In genomic region chr2:157366762-157367161, GRCm38 (mm10) we compare ENCODE assay signal across 8 mouse cellular contexts. TPM values are rescaled to one million over a fixed set of nuclear protein-coding genes. Genes with fewer than 3 reads are reported as not detected.
A peak's percentile ranks its signal among the peaks of the same experiment; 100 is the strongest.
DNase-seq lines count a peak whose midpoint lies in the region; ATAC-seq and TF ChIP-seq lines count a peak whose summit lies in the region.

No protein-coding gene starts in this region.

- peaks cover 10% of the 10 kb centered on the region for H3K36me3 ChIP-seq in erythroblast, embryonic 14.5 days (ENCODE audit: control insufficient read depth)
- 0 out of 2 replicates have a peak, but pooled peaks cover 5% of the 10 kb centered on the region for H3K36me3 ChIP-seq in hindbrain, embryonic 12.5 days
- peaks cover 7% of the 10 kb centered on the region; the same call in 1 of the 2 replicates for H3K36me3 ChIP-seq in midbrain, embryonic 10.5 days

- H3K27me3 ChIP-seq in erythroblast, embryonic 14.5 days (ENCODE audit: control insufficient read depth) = no peaks in the 10 kb centered on the region
- H3K27me3 ChIP-seq in hindbrain, embryonic 12.5 days = no peaks in the 10 kb centered on the region
- H3K27me3 ChIP-seq in midbrain, embryonic 10.5 days (ENCODE audit: low read depth, poor library complexity, severe bottlenecking) = no peaks in the 10 kb centered on the region

- peaks cover 24% of the 10 kb centered on the region for H3K4me1 ChIP-seq in erythroblast, embryonic 14.5 days (ENCODE audit: control insufficient read depth)
- peaks cover 22% of the 10 kb centered on the region for H3K4me1 ChIP-seq in bone marrow macrophage, adult 2 months (ENCODE audit: control insufficient read depth, insufficient read depth, low read length)
- H3K4me1 ChIP-seq in hindbrain, embryonic 12.5 days = peaks cover 15% of the 10 kb centered on the region
- peaks cover 36% of the 10 kb centered on the region for H3K4me1 ChIP-seq in midbrain, embryonic 10.5 days

- H3K9me3 ChIP-seq in erythroblast, embryonic 14.5 days (ENCODE audit: control insufficient read depth, low read length) = no peaks in the 10 kb centered on the region
- no peaks in the 10 kb centered on the region for H3K9me3 ChIP-seq in hindbrain, embryonic 12.5 days (replicated peaks)
- H3K9me3 ChIP-seq in midbrain, embryonic 10.5 days (replicated peaks) = no peaks in the 10 kb centered on the region

- TF ChIP-seq POLR2A in bone marrow macrophage, adult 2 months (IDR thresholded peaks at IDR 0.05; ENCODE audit: borderline replicate concordance, low read depth, low read length) = no peak

- peak overlapping the region; percentile 94 for H3K4me3 ChIP-seq in erythroblast, embryonic 14.5 days (replicated peaks)
- H3K4me3 ChIP-seq in bone marrow macrophage, adult 2 months (ENCODE audit: insufficient read depth, low read length) = no peak overlapping the region; the same call in 1 of the 2 replicates
- H3K4me3 ChIP-seq in hindbrain, embryonic 12.5 days = peak overlapping the region; percentile 84; the same call in 1 of the 2 replicates
- peak overlapping the region; percentile 91 for H3K4me3 ChIP-seq in midbrain, embryonic 10.5 days

- DNase-seq in midbrain, embryonic 10.5 days (ENCODE audit: low spot score) = no peak
- DNase-seq in right cerebral cortex, postnatal 25 days = no peak
- DNase-seq in retina, postnatal 1 day = no peak

- H3K27ac ChIP-seq in bone marrow macrophage, adult 2 months (ENCODE audit: insufficient read depth, low read depth, low read length) = peak overlapping the region; percentile 96
- no peak overlapping the region for H3K27ac ChIP-seq in hindbrain, embryonic 12.5 days
- H3K27ac ChIP-seq in midbrain, embryonic 10.5 days (replicated peaks) = peak overlapping the region; percentile 96

- WGBS in hindbrain, embryonic 12.5 days = 88% methylated on average over 9 of the region's 9 CpGs
- 86% methylated on average over 9 of the region's 9 CpGs for WGBS in midbrain, embryonic 10.5 days

- no peak for TF ChIP-seq CTCF in bone marrow macrophage, adult 2 months (IDR thresholded peaks at IDR 0.05; ENCODE audit: low read depth, low read length)

- no peak for ATAC-seq in erythroblast, adult 5-6 weeks (replicated peaks; ENCODE audit: low FRiP score, poor library complexity, severe bottlenecking)
- ATAC-seq in hindbrain, embryonic 12.5 days (ENCODE audit: low FRiP score) = no peak
- ATAC-seq in frontal cortex, adult (ENCODE audit: low TSS enrichment) = no peak

- H3K4me2 ChIP-seq in hindbrain, embryonic 12.5 days (replicated peaks) = peak overlapping the region; percentile 86

- H3K9ac ChIP-seq in hindbrain, embryonic 12.5 days = no peak overlapping the region

RNA-seq across cellular contexts. Expression of gene Manbal, which starts 0.6 kb away (rescaled TPM):
- 3.7 and 4.9 TPM in 2 replicates for polyA plus RNA-seq in erythroblast, embryonic 14.5 days (2012)
- 7.1 and 11.0 TPM in 2 replicates for total RNA-seq in erythroblast, adult 5-6 weeks (2015; ENCODE audit: low replicate concordance)
- 1.4 and 3.2 TPM in 2 replicates for total RNA-seq in erythroblast, adult 5-6 weeks (2017; ENCODE audit: low replicate concordance)
- polyA plus RNA-seq in bone marrow macrophage, adult 2 months (2012; ENCODE audit: insufficient read depth, insufficient read length, missing spikeins) = 32.7 and 33.5 TPM in 2 replicates
- polyA plus RNA-seq in hindbrain, embryonic 12.5 days (2016; fragmentation: Nextera tagmentation; extraction: Ambion mirVana) = 72.4 and 73.9 TPM in 2 replicates
- 68.8 and 75.6 TPM in 2 replicates for polyA plus RNA-seq in midbrain, embryonic 10.5 days (2016; fragmentation: Nextera tagmentation; extraction: Ambion mirVana)

RNA-seq across cellular contexts. Expression of gene Ghrh, which starts 19.5 kb away (rescaled TPM):
- not detected in 2 replicates for polyA plus RNA-seq in erythroblast, embryonic 14.5 days (2012)
- total RNA-seq in erythroblast, adult 5-6 weeks (2015; ENCODE audit: low replicate concordance) = not detected in 2 replicates
- total RNA-seq in erythroblast, adult 5-6 weeks (2017; ENCODE audit: low replicate concordance) = not detected in 2 replicates
- not detected in 2 replicates for polyA plus RNA-seq in bone marrow macrophage, adult 2 months (2012; ENCODE audit: insufficient read depth, insufficient read length, missing spikeins)
- polyA plus RNA-seq in hindbrain, embryonic 12.5 days (2016; fragmentation: Nextera tagmentation; extraction: Ambion mirVana) = 0.46 and 2.8 TPM in 2 replicates
- polyA plus RNA-seq in midbrain, embryonic 10.5 days (2016; fragmentation: Nextera tagmentation; extraction: Ambion mirVana) = 0.42 and 1.1 TPM in 2 replicates

RNA-seq across cellular contexts. Expression of gene Src, which starts 51.5 kb away (rescaled TPM):
- 0.08 and 0.09 TPM in 2 replicates for polyA plus RNA-seq in erythroblast, embryonic 14.5 days (2012)
- not detected in 2 replicates for total RNA-seq in erythroblast, adult 5-6 weeks (2015; ENCODE audit: low replicate concordance)
- 0.09 and 2.1 TPM in 2 replicates for total RNA-seq in erythroblast, adult 5-6 weeks (2017; ENCODE audit: low replicate concordance)
- 3.0 and 3.4 TPM in 2 replicates for polyA plus RNA-seq in bone marrow macrophage, adult 2 months (2012; ENCODE audit: insufficient read depth, insufficient read length, missing spikeins)
- 33.6 and 35.1 TPM in 2 replicates for polyA plus RNA-seq in hindbrain, embryonic 12.5 days (2016; fragmentation: Nextera tagmentation; extraction: Ambion mirVana)
- polyA plus RNA-seq in midbrain, embryonic 10.5 days (2016; fragmentation: Nextera tagmentation; extraction: Ambion mirVana) = 16.1 and 19.3 TPM in 2 replicates
